Mouse (Mus musculus): Measurements from ENCODE around the gene Pmfbp1. TPM values are rescaled to one million over a fixed set of nuclear protein-coding genes. Genes with fewer than 3 reads are reported as not detected.
"Not testable (repeated sequence)": the region's sequence is repeated elsewhere in the genome, so short reads cannot be mapped to it uniquely, and the experiment has no call there.

Pmfbp1 gene
- 2.9 and 4.7 TPM in 2 replicates for polyA plus RNA-seq (2014; fragmentation: Nextera tagmentation; extraction: Ambion mirVana)

DNA sequence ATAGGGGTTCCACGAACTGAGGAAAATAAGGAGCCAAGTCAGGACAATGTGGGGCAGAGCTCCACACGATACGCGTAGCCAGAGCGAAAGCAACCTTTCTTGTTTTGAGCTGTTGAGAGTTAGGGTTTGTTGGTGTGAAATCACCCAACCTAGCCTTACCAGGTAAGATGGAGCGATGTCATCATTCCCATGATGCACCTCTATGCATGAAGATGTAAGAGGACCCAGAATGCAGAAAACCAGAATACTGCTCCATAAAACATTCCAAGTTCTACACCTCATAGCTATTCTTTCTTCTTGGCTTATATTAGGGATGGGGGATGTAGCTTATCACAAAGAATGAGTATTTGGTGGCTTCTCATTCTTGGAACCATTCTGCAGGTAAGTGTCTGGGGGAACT lies at the start of gene Pmfbp1:
Pmfbp1 (plus strand) TSS at position 301 of the 400 bp plus-strand sequence.
- Histone ChIP-seq H3K4me2 (replicated peaks; ENCODE audit: low read depth, low read length) (no peak within 1 kb of the TSS), H3K27me3 (ENCODE audit: control insufficient read depth, insufficient read depth, low read length) (no peaks in the 10 kb centered on the region), H3K27ac (ENCODE audit: low read depth, low read length) (no peak within 1 kb of the TSS), H3K36me3 (ENCODE audit: control insufficient read depth, insufficient read depth, low read length) (no peaks in the 10 kb centered on the region), H3K9ac (ENCODE audit: low read depth, low read length) (no peak within 1 kb of the TSS), H3K4me1 (replicated peaks; ENCODE audit: control insufficient read depth, insufficient read depth, low read length) (no peaks in the 10 kb centered on the region), H3K9me3 (ENCODE audit: control insufficient read depth, low read length) (no peaks in the 10 kb centered on the region), H3K4me3 (ENCODE audit: low read depth, low read length) (no peak within 1 kb of the TSS)
- DNase-seq (ENCODE audit: low spot score) (no peak), ATAC-seq (ENCODE audit: low FRiP score) (no peak)
- 96% methylated on average over 6 of the region's 6 CpGs for WGBS

- 31% methylated on average over 6 of the region's 7 CpGs for WGBS
- not testable (repeated sequence) for H3K4me2 ChIP-seq (replicated peaks; ENCODE audit: low read depth, low read length); H3K4me1 ChIP-seq (replicated peaks; ENCODE audit: control insufficient read depth, insufficient read depth, low read length); H3K27me3 ChIP-seq (ENCODE audit: control insufficient read depth, insufficient read depth, low read length); H3K9ac ChIP-seq (ENCODE audit: low read depth, low read length); H3K36me3 ChIP-seq (ENCODE audit: control insufficient read depth, insufficient read depth, low read length); H3K9me3 ChIP-seq (ENCODE audit: control insufficient read depth, low read length); H3K4me3 ChIP-seq (ENCODE audit: low read depth, low read length); H3K27ac ChIP-seq (ENCODE audit: low read depth, low read length); DNase-seq (ENCODE audit: low spot score); ATAC-seq (ENCODE audit: low FRiP score)
These were observed 46.9 kb upstream of the Pmfbp1 start for GRCm38 (mm10) chr8:109446896-109447295.

DNA sequence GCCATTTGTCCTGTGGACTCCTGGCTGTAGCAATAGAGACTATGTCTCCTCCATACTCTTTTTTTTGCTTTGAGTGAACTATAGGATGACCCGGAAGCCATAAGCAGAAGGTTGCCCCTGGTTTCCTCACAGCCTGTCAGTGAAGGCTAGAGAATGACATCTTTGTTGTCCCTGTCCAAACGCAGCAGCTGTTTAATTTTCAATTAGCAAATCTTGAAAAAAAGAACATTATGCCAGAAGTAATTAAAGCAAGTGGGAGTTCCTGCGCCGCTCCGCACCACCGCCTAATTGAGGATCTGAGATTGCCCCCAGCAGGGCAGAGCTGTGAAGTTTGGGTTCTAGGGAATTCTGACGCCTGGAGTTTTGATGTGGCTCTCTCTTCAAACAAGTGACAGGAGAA lies 42.8 kb upstream of the Pmfbp1 start:
- ATAC-seq (ENCODE audit: low FRiP score) (no peak), DNase-seq (ENCODE audit: low spot score) (no peak)
- H3K9ac ChIP-seq (ENCODE audit: low read depth, low read length), result no peak overlapping the region
- H3K27me3 ChIP-seq (ENCODE audit: control insufficient read depth, insufficient read depth, low read length), result no peaks in the 10 kb centered on the region
- WGBS, result 70% methylated on average over 7 of the region's 7 CpGs
- H3K36me3 ChIP-seq (ENCODE audit: control insufficient read depth, insufficient read depth, low read length), result no peaks in the 10 kb centered on the region
- no peak overlapping the region for H3K4me3 ChIP-seq (ENCODE audit: low read depth, low read length)
- no peak overlapping the region for H3K4me2 ChIP-seq (replicated peaks; ENCODE audit: low read depth, low read length)
- no peak overlapping the region for H3K27ac ChIP-seq (ENCODE audit: low read depth, low read length)
- no peaks in the 10 kb centered on the region for H3K9me3 ChIP-seq (ENCODE audit: control insufficient read depth, low read length)
- no peaks in the 10 kb centered on the region for H3K4me1 ChIP-seq (replicated peaks; ENCODE audit: control insufficient read depth, insufficient read depth, low read length)

GRCm38 (mm10) chr8:109455113-109455512 lies 38.7 kb upstream of the Pmfbp1 start:
- no peak for DNase-seq (ENCODE audit: low spot score)
- no peak for ATAC-seq (ENCODE audit: low FRiP score)
- H3K9me3 ChIP-seq (ENCODE audit: control insufficient read depth, low read length), result no peaks in the 10 kb centered on the region
- 83% methylated on average over 2 of the region's 2 CpGs for WGBS
- no peak overlapping the region for H3K27ac ChIP-seq (ENCODE audit: low read depth, low read length)
- no peak overlapping the region for H3K4me3 ChIP-seq (ENCODE audit: low read depth, low read length)
- H3K36me3 ChIP-seq (ENCODE audit: control insufficient read depth, insufficient read depth, low read length), result no peaks in the 10 kb centered on the region
- H3K9ac ChIP-seq (ENCODE audit: low read depth, low read length), result no peak overlapping the region
- H3K27me3 ChIP-seq (ENCODE audit: control insufficient read depth, insufficient read depth, low read length), result no peaks in the 10 kb centered on the region
- no peak overlapping the region for H3K4me2 ChIP-seq (replicated peaks; ENCODE audit: low read depth, low read length)
- no peaks in the 10 kb centered on the region for H3K4me1 ChIP-seq (replicated peaks; ENCODE audit: control insufficient read depth, insufficient read depth, low read length)

- Histone ChIP-seq H3K36me3 (ENCODE audit: control insufficient read depth, insufficient read depth, low read length) (no peaks in the 10 kb centered on the region), H3K9ac (ENCODE audit: low read depth, low read length) (no peak overlapping the region), H3K27me3 (ENCODE audit: control insufficient read depth, insufficient read depth, low read length) (no peaks in the 10 kb centered on the region), H3K4me3 (ENCODE audit: low read depth, low read length) (no peak overlapping the region), H3K4me1 (replicated peaks; ENCODE audit: control insufficient read depth, insufficient read depth, low read length) (no peaks in the 10 kb centered on the region), H3K4me2 (replicated peaks; ENCODE audit: low read depth, low read length) (no peak overlapping the region), H3K9me3 (ENCODE audit: control insufficient read depth, low read length) (no peaks in the 10 kb centered on the region), H3K27ac (ENCODE audit: low read depth, low read length) (no peak overlapping the region)
- DNase-seq (ENCODE audit: low spot score) (no peak), ATAC-seq (ENCODE audit: low FRiP score) (no peak)
- WGBS, result 55% methylated on average over 8 of the region's 8 CpGs
These were observed 36.4 kb upstream of the Pmfbp1 start for GRCm38 (mm10) chr8:109457387-109457786.

GRCm38 (mm10) chr8:109458580-109458979 lies 35.2 kb upstream of the Pmfbp1 start:
- ATAC-seq (ENCODE audit: low FRiP score), result no peak
- no peaks in the 10 kb centered on the region for H3K36me3 ChIP-seq (ENCODE audit: control insufficient read depth, insufficient read depth, low read length)
- WGBS, result 84% methylated on average over 12 of the region's 12 CpGs

DNA sequence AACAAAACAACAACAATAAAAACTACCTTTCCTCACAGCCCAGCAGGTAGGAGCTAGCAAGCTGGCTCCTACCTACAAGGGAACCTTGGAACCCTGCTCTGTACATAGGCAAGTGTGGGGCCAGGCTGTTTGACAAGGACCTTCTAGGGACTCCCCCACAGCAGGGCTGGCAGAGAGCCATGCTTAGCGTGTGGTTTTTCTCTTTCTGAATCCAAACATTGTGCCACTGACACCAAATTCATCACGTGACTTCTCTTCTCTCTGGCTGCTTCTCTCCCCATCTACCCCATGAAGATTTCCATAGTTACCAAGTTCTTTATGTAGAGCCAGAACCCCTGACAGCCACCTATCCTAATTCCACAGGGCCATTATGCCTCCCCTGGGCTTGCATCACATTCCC lies 30.8 kb upstream of the Pmfbp1 start:
- Histone ChIP-seq H3K27me3 (ENCODE audit: control insufficient read depth, insufficient read depth, low read length) (no peaks in the 10 kb centered on the region), H3K27ac (ENCODE audit: low read depth, low read length) (peak overlapping the region; percentile 92), H3K9ac (ENCODE audit: low read depth, low read length) (no peak overlapping the region), H3K4me1 (replicated peaks; ENCODE audit: control insufficient read depth, insufficient read depth, low read length) (peaks cover 7% of the 10 kb centered on the region; the same call in 1 of the 2 replicates), H3K4me3 (ENCODE audit: low read depth, low read length) (no peak overlapping the region), H3K4me2 (replicated peaks; ENCODE audit: low read depth, low read length) (no peak overlapping the region), H3K36me3 (ENCODE audit: control insufficient read depth, insufficient read depth, low read length) (no peaks in the 10 kb centered on the region), H3K9me3 (ENCODE audit: control insufficient read depth, low read length) (no peaks in the 10 kb centered on the region)
- no peak for DNase-seq (ENCODE audit: low spot score)
- 58% methylated on average over 2 of the region's 2 CpGs for WGBS
- no peak for ATAC-seq (ENCODE audit: low FRiP score)

More at GRCm38 (mm10) chr8:109458580-109458979, 35.2 kb upstream of the Pmfbp1 start:
- Histone ChIP-seq H3K27ac (ENCODE audit: low read depth, low read length) (no peak overlapping the region), H3K4me1 (replicated peaks; ENCODE audit: control insufficient read depth, insufficient read depth, low read length) (peaks cover under 1% of the 10 kb centered on the region; the same call in 1 of the 2 replicates), H3K27me3 (ENCODE audit: control insufficient read depth, insufficient read depth, low read length) (no peaks in the 10 kb centered on the region), H3K9ac (ENCODE audit: low read depth, low read length) (no peak overlapping the region), H3K4me3 (ENCODE audit: low read depth, low read length) (no peak overlapping the region), H3K9me3 (ENCODE audit: control insufficient read depth, low read length) (no peaks in the 10 kb centered on the region), H3K4me2 (replicated peaks; ENCODE audit: low read depth, low read length) (no peak overlapping the region)
- no peak for DNase-seq (ENCODE audit: low spot score)

DNA sequence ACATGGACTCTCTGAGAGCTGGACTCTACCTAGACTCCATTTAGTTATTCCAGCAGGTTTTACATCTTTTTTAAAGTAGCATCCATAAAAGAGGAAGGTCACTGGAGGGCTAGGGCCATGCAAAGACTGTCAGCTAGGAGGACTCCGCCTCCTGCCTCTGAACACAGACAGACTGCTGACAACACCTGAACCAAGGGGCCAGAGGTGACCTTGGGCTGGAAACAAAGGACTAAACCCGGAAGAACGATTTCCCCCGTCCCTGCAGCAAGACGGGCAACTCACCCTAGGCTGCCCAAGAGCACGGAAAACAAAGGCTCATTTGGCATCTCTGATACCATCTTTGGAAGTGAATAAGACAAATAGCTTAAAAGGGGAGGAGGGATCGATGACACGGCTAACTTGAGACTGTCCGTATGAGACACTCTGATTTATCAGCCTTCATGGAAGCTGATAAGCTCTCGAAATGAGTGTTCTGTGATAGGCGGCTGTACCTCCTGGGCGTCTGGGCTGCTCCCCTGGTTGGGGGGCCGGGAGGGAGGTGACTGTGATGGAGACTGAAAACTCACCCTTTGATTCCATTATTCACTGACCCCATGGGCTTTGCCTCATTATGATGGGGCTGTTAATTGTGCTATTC lies 30.0 kb upstream of the Pmfbp1 start:
- H3K27me3 ChIP-seq (ENCODE audit: control insufficient read depth, insufficient read depth, low read length), result no peaks in the 10 kb centered on the region
- DNase-seq (ENCODE audit: low spot score), result peak; percentile 57
- H3K9ac ChIP-seq (ENCODE audit: low read depth, low read length), result 0 out of 2 replicates have a peak overlapping the region, but pooled peaks have one; percentile 35
- peak overlapping the region; percentile 4 for H3K4me2 ChIP-seq (replicated peaks; ENCODE audit: low read depth, low read length)
- peak overlapping the region; percentile 92 for H3K27ac ChIP-seq (ENCODE audit: low read depth, low read length)
- 26% methylated on average over 13 of the region's 13 CpGs for WGBS
- peaks cover 7% of the 10 kb centered on the region; the same call in 1 of the 2 replicates for H3K4me1 ChIP-seq (replicated peaks; ENCODE audit: control insufficient read depth, insufficient read depth, low read length)
- H3K9me3 ChIP-seq (ENCODE audit: control insufficient read depth, low read length), result no peaks in the 10 kb centered on the region
- no peaks in the 10 kb centered on the region for H3K36me3 ChIP-seq (ENCODE audit: control insufficient read depth, insufficient read depth, low read length)
- peak; percentile 78 for ATAC-seq (ENCODE audit: low FRiP score)
- H3K4me3 ChIP-seq (ENCODE audit: low read depth, low read length), result no peak overlapping the region

GRCm38 (mm10) chr8:109464451-109464891 lies 29.4 kb upstream of the Pmfbp1 start:
- H3K4me3 ChIP-seq (ENCODE audit: low read depth, low read length), result no peak overlapping the region
- peak; percentile 62 for ATAC-seq (ENCODE audit: low FRiP score)
- peak overlapping the region; percentile 4; the same call in 1 of the 2 replicates for H3K4me2 ChIP-seq (replicated peaks; ENCODE audit: low read depth, low read length)
- H3K4me1 ChIP-seq (replicated peaks; ENCODE audit: control insufficient read depth, insufficient read depth, low read length), result peaks cover 7% of the 10 kb centered on the region; the same call in 1 of the 2 replicates
- H3K27ac ChIP-seq (ENCODE audit: low read depth, low read length), result peak overlapping the region; percentile 92
- no peaks in the 10 kb centered on the region for H3K27me3 ChIP-seq (ENCODE audit: control insufficient read depth, insufficient read depth, low read length)
- no peak overlapping the region for H3K9ac ChIP-seq (ENCODE audit: low read depth, low read length)
- no peaks in the 10 kb centered on the region for H3K9me3 ChIP-seq (ENCODE audit: control insufficient read depth, low read length)
- WGBS, result 42% methylated on average over 15 of the region's 15 CpGs
- DNase-seq (ENCODE audit: low spot score), result peak; percentile 73
- no peaks in the 10 kb centered on the region for H3K36me3 ChIP-seq (ENCODE audit: control insufficient read depth, insufficient read depth, low read length)

Data from hindbrain, embryonic 11.5 days (tissue).